Mouse (Mus musculus) kidney, postnatal 0 days (tissue): ENCODE measurements around the gene Shroom3. TPM values are rescaled to one million over a fixed set of nuclear protein-coding genes. Genes with fewer than 3 reads are reported as not detected.

Source experiments
- ATAC-seq: fragments of 200-750 bp; cut with Nextera tagmentation; replicated peaks from 2 replicates; pipeline ENCODE4 v1.8.0; 2017; ENCODE audit warnings: low read depth, moderate number of reproducible peaks, moderate TSS enrichment, moderate library complexity; ENCODE audit not compliant: low FRiP score
- DNase-seq: peaks from one replicate; pipeline ENCODE4 v3.0.0-alpha.2; 2016; ENCODE audit warnings: low spot score
- H3K27ac ChIP-seq: fragments of 300-500 bp; sonication (generic); 2 replicates; pipeline ENCODE4 v1.5.1; 2014; ENCODE audit warnings: mild to moderate bottlenecking
- H3K27me3 ChIP-seq: fragments of 300-500 bp; sonication (generic); 2 replicates; pipeline ENCODE4 v1.6.1; 2014; ENCODE audit warnings: low read length, mixed read lengths; ENCODE audit not compliant: insufficient read depth
- H3K36me3 ChIP-seq: fragments of 300-500 bp; sonication (generic); 2 replicates; pipeline ENCODE4 v1.6.1; 2014; ENCODE audit warnings: low read length, mixed read lengths; ENCODE audit not compliant: insufficient read depth
- H3K4me1 ChIP-seq: fragments of 300-500 bp; sonication (generic); replicated peaks from 2 replicates; pipeline ENCODE4 v1.6.1; 2014; ENCODE audit warnings: antibody characterized with exemption, low read length, mixed read lengths; ENCODE audit not compliant: insufficient read depth
- H3K4me2 ChIP-seq: fragments of 300-500 bp; sonication (generic); 2 replicates; pipeline ENCODE4 v1.6.1; 2014; ENCODE audit warnings: mild to moderate bottlenecking, low read length, moderate library complexity, mixed read lengths
- H3K4me3 ChIP-seq: fragments of 300-500 bp; sonication (generic); replicated peaks from 2 replicates; pipeline ENCODE4 v1.5.1; 2014; ENCODE audit warnings: low read depth, low read length
- H3K9ac ChIP-seq: fragments of 300-500 bp; sonication (generic); 2 replicates; pipeline ENCODE4 v1.6.1; 2014; ENCODE audit warnings: low read depth, low read length
- H3K9me3 ChIP-seq: fragments of 300-500 bp; sonication (generic); replicated peaks from 2 replicates; pipeline ENCODE4 v1.6.1; 2016; ENCODE audit warnings: low read length, inconsistent platforms, mixed read lengths
- CTCF ChIP-seq: IDR thresholded peaks from 2 replicates; pipeline ENCODE4 v1.5.1; 2016; ENCODE audit warnings: antibody characterized with exemption, low read depth, mild to moderate bottlenecking, moderate library complexity
- WGBS: fragments of 180-500 bp; shearing (Covaris S2); extraction: QIAGEN DNeasy Blood & Tissue Kit; methylation state at CpG from one replicate; pipeline ENCODE4 v1.1.7; 2014; 5-methylcytosine and 5-hydroxymethylcytosine counted together
- polyA plus RNA-seq: library from polyadenylated mRNA; unstranded; fragments of >200 nt; fragmentation: Nextera tagmentation; extraction: Ambion mirVana; gene quantifications from 2 replicates; pipeline ENCODE4 v1.2.1, GENCODE M21; 2015

The Shroom3 gene
- polyA plus RNA-seq, 1 experiment from 2014 or later: 6.7 TPM

GRCm38 (mm10) chr5:92760542-92760941 lies 77.3 kb downstream of the Shroom3 start:
- Histone ChIP-seq H3K9me3 (no peaks in the 10 kb centered on the region), H3K27ac (no peak overlapping the region), H3K4me2 (no peak overlapping the region), H3K9ac (no peak overlapping the region), H3K4me3 (no peak overlapping the region), H3K4me1 (peaks cover 18% of the 10 kb centered on the region), H3K27me3 (no peaks in the 10 kb centered on the region), H3K36me3 (no peaks in the 10 kb centered on the region)
- ATAC-seq (no peak), DNase-seq (no peak)
- no peak for TF ChIP-seq CTCF
- 88% methylated on average over 7 of the region's 7 CpGs for WGBS

GRCm38 (mm10) chr5:92761615-92762353 lies 78.5 kb downstream of the Shroom3 start:
- ATAC-seq (no peak), DNase-seq (peak; percentile 58)
- no peak for TF ChIP-seq CTCF
- Histone ChIP-seq H3K9me3 (no peaks in the 10 kb centered on the region), H3K36me3 (no peaks in the 10 kb centered on the region), H3K4me3 (no peak overlapping the region), H3K27me3 (no peaks in the 10 kb centered on the region), H3K9ac (no peak overlapping the region), H3K27ac (peak overlapping the region; percentile 6; the same call in 1 of the 2 replicates), H3K4me2 (no peak overlapping the region), H3K4me1 (peaks cover 18% of the 10 kb centered on the region)
- WGBS: 45% methylated on average over 9 of the region's 9 CpGs

GRCm38 (mm10) chr5:92762425-92762824 lies 79.2 kb downstream of the Shroom3 start:
- peaks cover 18% of the 10 kb centered on the region for H3K4me1 ChIP-seq
- WGBS: 67% methylated on average over 5 of the region's 5 CpGs
- H3K27me3 ChIP-seq: no peaks in the 10 kb centered on the region
- DNase-seq: no peak
- peak overlapping the region; percentile 6; the same call in 1 of the 2 replicates for H3K27ac ChIP-seq
- TF ChIP-seq CTCF: no peak
- H3K4me3 ChIP-seq: no peak overlapping the region
- H3K4me2 ChIP-seq: no peak overlapping the region
- H3K9ac ChIP-seq: no peak overlapping the region
- ATAC-seq: no peak
- H3K9me3 ChIP-seq: no peaks in the 10 kb centered on the region
- no peaks in the 10 kb centered on the region for H3K36me3 ChIP-seq

GRCm38 (mm10) chr5:92763546-92763952 lies 80.3 kb downstream of the Shroom3 start:
- ATAC-seq: no peak
- H3K36me3 ChIP-seq: no peaks in the 10 kb centered on the region
- H3K4me1 ChIP-seq: peaks cover 28% of the 10 kb centered on the region
- no peaks in the 10 kb centered on the region for H3K9me3 ChIP-seq
- 7% methylated on average over 4 of the region's 4 CpGs for WGBS
- 0 out of 2 replicates have a peak overlapping the region, but pooled peaks have one; percentile 48 for H3K27ac ChIP-seq
- no peak overlapping the region for H3K9ac ChIP-seq
- no peak for TF ChIP-seq CTCF
- H3K4me3 ChIP-seq: no peak overlapping the region
- H3K27me3 ChIP-seq: no peaks in the 10 kb centered on the region
- no peak overlapping the region for H3K4me2 ChIP-seq
- peak; percentile 92 for DNase-seq

- Histone ChIP-seq H3K9me3 (no peaks in the 10 kb centered on the region), H3K4me2 (no peak overlapping the region), H3K4me1 (peaks cover 28% of the 10 kb centered on the region), H3K36me3 (no peaks in the 10 kb centered on the region), H3K27ac (no peak overlapping the region), H3K4me3 (no peak overlapping the region), H3K27me3 (no peaks in the 10 kb centered on the region), H3K9ac (no peak overlapping the region)
- DNase-seq: no peak
- no peak for ATAC-seq
- 33% methylated on average over 4 of the region's 4 CpGs for WGBS
- TF ChIP-seq CTCF: no peak
Observed at GRCm38 (mm10) chr5:92766301-92766700, 83.1 kb downstream of the Shroom3 start.

- ATAC-seq (peak; percentile 58), DNase-seq (no peak)
- H3K4me3 ChIP-seq: no peak overlapping the region
- H3K9me3 ChIP-seq: no peaks in the 10 kb centered on the region
- H3K36me3 ChIP-seq: no peaks in the 10 kb centered on the region
- TF ChIP-seq CTCF: no peak
- peak overlapping the region; percentile 3; the same call in 1 of the 2 replicates for H3K27ac ChIP-seq
- no peak overlapping the region for H3K4me2 ChIP-seq
- no peak overlapping the region for H3K9ac ChIP-seq
- H3K27me3 ChIP-seq: no peaks in the 10 kb centered on the region
- H3K4me1 ChIP-seq: peaks cover 22% of the 10 kb centered on the region
- WGBS: 26% methylated on average over 7 of the region's 7 CpGs
Observed at GRCm38 (mm10) chr5:92767194-92767777, 84.1 kb downstream of the Shroom3 start.
